Mouse (Mus musculus): ENCODE data around the gene Gab3. TPM values are rescaled to one million over a fixed set of nuclear protein-coding genes. Genes with fewer than 3 reads are reported as not detected.

Gab3 gene
- polyA plus RNA-seq, 1 experiment from 2014 or later: 5.0 TPM

- DNase-seq (ENCODE audit: low spot score): no peak
- peaks cover 4% of the 10 kb centered on the region; the same call in 1 of the 2 replicates for H3K36me3 ChIP-seq (ENCODE audit: insufficient read depth, low read length)
- H3K27me3 ChIP-seq (replicated peaks; ENCODE audit: insufficient read depth, low read length): no peaks in the 10 kb centered on the region
- H3K4me1 ChIP-seq (ENCODE audit: insufficient read depth, low read depth, low read length): no peaks in the 10 kb centered on the region
- ATAC-seq: no peak
- no peak overlapping the region for H3K27ac ChIP-seq (ENCODE audit: low read length)
- no peaks in the 10 kb centered on the region for H3K9me3 ChIP-seq (ENCODE audit: low read length)
- no peak overlapping the region for H3K4me2 ChIP-seq (replicated peaks; ENCODE audit: low read depth, low read length)
- no peak for TF ChIP-seq EP300 (IDR thresholded peaks at IDR 0.05)
- no peak overlapping the region for H3K9ac ChIP-seq (replicated peaks; ENCODE audit: low read depth)
- no peak overlapping the region for H3K4me3 ChIP-seq (ENCODE audit: low read depth, low read length)
Observed at GRCm38 (mm10) chrX:75115550-75115949, 30.3 kb upstream of the Gab3 start.

- Histone ChIP-seq H3K4me2 (replicated peaks; ENCODE audit: low read depth, low read length) (no peak overlapping the region), H3K9ac (replicated peaks; ENCODE audit: low read depth) (no peak overlapping the region), H3K4me3 (ENCODE audit: low read depth, low read length) (no peak overlapping the region), H3K36me3 (ENCODE audit: insufficient read depth, low read length) (no peaks in the 10 kb centered on the region), H3K27me3 (replicated peaks; ENCODE audit: insufficient read depth, low read length) (no peaks in the 10 kb centered on the region), H3K4me1 (ENCODE audit: insufficient read depth, low read depth, low read length) (no peaks in the 10 kb centered on the region), H3K27ac (ENCODE audit: low read length) (no peak overlapping the region), H3K9me3 (ENCODE audit: low read length) (no peaks in the 10 kb centered on the region)
- ATAC-seq: no peak
- DNase-seq (ENCODE audit: low spot score): no peak
- 79% methylated on average over 6 of the region's 6 CpGs for WGBS
- TF ChIP-seq EP300 (IDR thresholded peaks at IDR 0.05) (no peak), CTCF (IDR thresholded peaks at IDR 0.05) (no peak)
Observed at GRCm38 (mm10) chrX:75102293-75102692, 17.0 kb upstream of the Gab3 start.

GRCm38 (mm10) chrX:75098799-75099198, 13.5 kb upstream of the Gab3 start:
- Histone ChIP-seq H3K27ac (ENCODE audit: low read length) (no peak overlapping the region), H3K4me3 (ENCODE audit: low read depth, low read length) (no peak overlapping the region), H3K4me2 (replicated peaks; ENCODE audit: low read depth, low read length) (no peak overlapping the region), H3K9ac (replicated peaks; ENCODE audit: low read depth) (no peak overlapping the region), H3K4me1 (ENCODE audit: insufficient read depth, low read depth, low read length) (no peaks in the 10 kb centered on the region), H3K27me3 (replicated peaks; ENCODE audit: insufficient read depth, low read length) (no peaks in the 10 kb centered on the region), H3K9me3 (ENCODE audit: low read length) (no peaks in the 10 kb centered on the region), H3K36me3 (ENCODE audit: insufficient read depth, low read length) (no peaks in the 10 kb centered on the region)
- ATAC-seq (no peak), DNase-seq (ENCODE audit: low spot score) (no peak)
- TF ChIP-seq CTCF (IDR thresholded peaks at IDR 0.05): no peak
- no peak for TF ChIP-seq EP300 (IDR thresholded peaks at IDR 0.05)
- 84% methylated on average over 8 of the region's 8 CpGs for WGBS

- no peaks in the 10 kb centered on the region for H3K36me3 ChIP-seq (ENCODE audit: insufficient read depth, low read length)
- H3K4me1 ChIP-seq (ENCODE audit: insufficient read depth, low read depth, low read length): no peaks in the 10 kb centered on the region
- DNase-seq (ENCODE audit: low spot score) (peak; percentile 7), ATAC-seq (no peak)
- H3K27ac ChIP-seq (ENCODE audit: low read length): peak overlapping the region; percentile 59
- H3K4me2 ChIP-seq (replicated peaks; ENCODE audit: low read depth, low read length): peak overlapping the region; percentile 56
- WGBS: 12% methylated on average over 23 of the region's 23 CpGs
- H3K9me3 ChIP-seq (ENCODE audit: low read length): no peaks in the 10 kb centered on the region
- H3K9ac ChIP-seq (replicated peaks; ENCODE audit: low read depth): 0 out of 2 replicates have a peak overlapping the region, but pooled peaks have one; percentile 19
- peak overlapping the region; percentile 47 for H3K4me3 ChIP-seq (ENCODE audit: low read depth, low read length)
- no peak for TF ChIP-seq CTCF (IDR thresholded peaks at IDR 0.05)
- no peak for TF ChIP-seq EP300 (IDR thresholded peaks at IDR 0.05)
- no peaks in the 10 kb centered on the region for H3K27me3 ChIP-seq (replicated peaks; ENCODE audit: insufficient read depth, low read length)
Observed at GRCm38 (mm10) chrX:75096163-75096770, 11.0 kb upstream of the Gab3 start.

GRCm38 (mm10) chrX:75095369-75096162, 10.3 kb upstream of the Gab3 start, which contains the start of gene Dkc1:
Dkc1 (plus strand) TSS chrX:75095854.
- Histone ChIP-seq H3K9me3 (ENCODE audit: low read length) (no peaks in the 10 kb centered on the region), H3K4me3 (ENCODE audit: low read depth, low read length) (peak within 1 kb of the TSS; percentile 47), H3K27ac (ENCODE audit: low read length) (peak within 1 kb of the TSS; percentile 72), H3K36me3 (ENCODE audit: insufficient read depth, low read length) (no peaks in the 10 kb centered on the region), H3K9ac (replicated peaks; ENCODE audit: low read depth) (0 out of 2 replicates have a peak within 1 kb of the TSS, but pooled peaks have one; percentile 19), H3K4me2 (replicated peaks; ENCODE audit: low read depth, low read length) (peak within 1 kb of the TSS; percentile 56), H3K4me1 (ENCODE audit: insufficient read depth, low read depth, low read length) (no peaks in the 10 kb centered on the region), H3K27me3 (replicated peaks; ENCODE audit: insufficient read depth, low read length) (no peaks in the 10 kb centered on the region)
- ATAC-seq (peak; percentile 99), DNase-seq (ENCODE audit: low spot score) (peak; percentile 95)
- WGBS: 14% methylated on average over 29 of the region's 29 CpGs
- TF ChIP-seq EP300 (IDR thresholded peaks at IDR 0.05): no peak; the same call in 1 of the 2 replicates
- no peak for TF ChIP-seq CTCF (IDR thresholded peaks at IDR 0.05)

GRCm38 (mm10) chrX:75085654-75086053, 396 bp upstream of the Gab3 start:
- Histone ChIP-seq H3K27ac (ENCODE audit: low read length) (no peak overlapping the region), H3K36me3 (ENCODE audit: insufficient read depth, low read length) (no peaks in the 10 kb centered on the region), H3K27me3 (replicated peaks; ENCODE audit: insufficient read depth, low read length) (no peaks in the 10 kb centered on the region), H3K9me3 (ENCODE audit: low read length) (no peaks in the 10 kb centered on the region), H3K4me3 (ENCODE audit: low read depth, low read length) (no peak overlapping the region), H3K4me1 (ENCODE audit: insufficient read depth, low read depth, low read length) (no peaks in the 10 kb centered on the region), H3K9ac (replicated peaks; ENCODE audit: low read depth) (no peak overlapping the region), H3K4me2 (replicated peaks; ENCODE audit: low read depth, low read length) (no peak overlapping the region)
- 25% methylated on average over 1 of the region's 1 CpGs for WGBS
- TF ChIP-seq EP300 (IDR thresholded peaks at IDR 0.05) (no peak), CTCF (IDR thresholded peaks at IDR 0.05) (peak; percentile 27)
- DNase-seq (ENCODE audit: low spot score) (no peak), ATAC-seq (no peak)
